Mouse (Mus musculus): Measurements from ENCODE around the gene Nfkbie. TPM values are rescaled to one million over a fixed set of nuclear protein-coding genes. Genes with fewer than 3 reads are reported as not detected.

Gene Nfkbie
- polyA plus RNA-seq, 1 experiment from 2014 or later, result 1.2 TPM

DNA sequence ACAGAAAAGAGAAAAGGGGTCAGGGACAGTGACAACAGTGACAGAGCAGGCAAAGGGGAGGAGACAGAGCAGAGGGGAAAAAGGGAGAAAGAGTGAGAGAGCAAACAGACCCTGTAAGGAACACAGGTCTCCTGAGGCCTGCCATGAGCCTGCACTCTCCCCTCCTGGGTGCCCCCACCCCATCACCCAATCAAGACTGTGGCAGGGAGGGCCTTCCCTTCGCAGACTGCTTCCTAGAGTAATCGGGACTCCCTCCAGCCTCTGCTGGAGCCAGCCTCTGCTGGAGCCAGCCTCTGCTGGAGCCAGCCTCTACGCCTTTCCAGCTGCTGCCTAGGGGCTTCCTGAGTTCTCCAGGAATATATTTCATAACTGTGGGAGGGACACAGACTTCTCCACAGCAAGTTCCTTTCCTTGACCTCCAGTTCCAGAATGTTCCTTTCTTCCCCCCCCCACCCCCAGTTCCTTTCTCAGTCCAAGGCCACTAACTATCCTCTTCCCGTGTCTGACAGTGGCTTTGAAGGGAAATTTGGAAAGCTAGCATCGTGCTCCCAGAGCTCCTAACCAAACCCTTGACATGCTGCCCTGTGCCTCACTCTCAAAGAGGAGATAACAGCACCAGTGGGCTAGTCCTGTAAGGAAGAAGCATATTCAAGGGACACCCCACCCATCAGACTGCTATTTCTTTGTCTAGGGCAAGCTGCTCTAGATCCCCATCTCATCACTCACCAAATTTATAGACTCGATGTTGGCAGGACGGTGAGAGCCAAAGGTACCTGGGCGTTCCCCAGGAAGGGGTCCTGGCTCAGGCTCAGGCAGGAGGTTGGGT lies 37.3 kb downstream of the Nfkbie start:
- 14% methylated on average over 8 of the region's 8 CpGs for WGBS (ENCODE audit: insufficient replicate concordance)
- peaks cover 86% of the 10 kb centered on the region for H3K4me1 ChIP-seq (replicated peaks)
- H3K36me3 ChIP-seq (replicated peaks), result peaks cover 45% of the 10 kb centered on the region
- no peaks in the 10 kb centered on the region for H3K9me3 ChIP-seq (replicated peaks)
- H3K27me3 ChIP-seq, result no peaks in the 10 kb centered on the region
- peak overlapping the region; percentile 76 for H3K9ac ChIP-seq
- peak overlapping the region; percentile 78 for H3K4me3 ChIP-seq (replicated peaks)
- H3K27ac ChIP-seq (replicated peaks), result peak overlapping the region; percentile 94
- ATAC-seq (ENCODE audit: insufficient read depth), result peak; percentile 62
- peak overlapping the region; percentile 96 for H3K4me2 ChIP-seq

DNA sequence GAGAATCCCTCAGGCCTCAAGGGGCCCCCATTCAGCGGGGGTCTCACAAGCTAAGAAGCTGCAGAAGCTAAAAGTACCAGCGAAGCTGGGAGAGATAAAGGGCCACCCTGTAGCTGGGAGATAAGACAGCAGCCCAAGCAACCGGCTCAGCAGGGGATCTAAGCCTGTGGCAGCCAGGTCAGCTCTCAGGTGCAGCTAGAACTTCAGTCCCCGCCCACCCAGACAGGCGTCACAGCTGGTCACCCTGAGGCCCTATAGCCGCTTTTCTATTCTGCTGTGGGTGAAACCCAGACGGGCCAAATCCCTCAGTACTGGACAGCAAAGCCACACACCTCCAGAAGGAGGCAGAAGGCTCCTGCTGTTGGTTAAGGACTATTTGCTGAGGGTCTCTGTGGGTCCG lies 38.0 kb downstream of the Nfkbie start:
- peak overlapping the region; percentile 78 for H3K4me3 ChIP-seq (replicated peaks)

DNA sequence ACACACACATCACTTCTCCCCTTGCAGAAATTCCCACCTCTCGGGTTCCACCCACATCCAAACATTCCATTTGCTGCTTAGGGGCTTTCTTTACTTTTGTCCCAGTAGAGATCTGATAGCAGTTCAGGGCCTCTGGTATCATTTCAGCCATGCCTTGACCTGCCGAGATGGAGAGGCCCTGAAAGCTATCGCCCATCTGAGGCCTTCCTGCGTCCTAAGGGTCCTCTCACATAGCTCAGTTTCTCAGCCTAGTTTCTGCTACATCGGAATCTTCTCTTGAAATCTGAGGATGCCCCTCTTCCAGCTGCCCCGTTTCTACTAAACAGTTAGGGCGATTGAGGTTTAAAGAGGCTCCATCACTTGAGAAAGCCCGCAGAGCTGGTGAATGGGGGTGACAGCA lies 38.7 kb downstream of the Nfkbie start:
- H3K27me3 ChIP-seq, result no peaks in the 10 kb centered on the region
- H3K9me3 ChIP-seq (replicated peaks), result no peaks in the 10 kb centered on the region
- H3K36me3 ChIP-seq (replicated peaks), result peaks cover 31% of the 10 kb centered on the region
- WGBS (ENCODE audit: insufficient replicate concordance), result 18% methylated on average over 8 of the region's 8 CpGs
- peak overlapping the region; percentile 78 for H3K4me3 ChIP-seq (replicated peaks)
- H3K9ac ChIP-seq, result peak overlapping the region; percentile 76
- peak overlapping the region; percentile 96 for H3K4me2 ChIP-seq
- ATAC-seq (ENCODE audit: insufficient read depth), result 0 out of 2 replicates have a peak, but pooled peaks have one; percentile 13
- H3K4me1 ChIP-seq (replicated peaks), result peaks cover 94% of the 10 kb centered on the region
- peak overlapping the region; percentile 94 for H3K27ac ChIP-seq (replicated peaks)

More for the DNA sequence above, 38.0 kb downstream of the Nfkbie start:
- H3K9me3 ChIP-seq (replicated peaks), result no peaks in the 10 kb centered on the region
- H3K4me2 ChIP-seq, result peak overlapping the region; percentile 96
- peak; percentile 83 for ATAC-seq (ENCODE audit: insufficient read depth)
- WGBS (ENCODE audit: insufficient replicate concordance), result 11% methylated on average over 8 of the region's 8 CpGs
- H3K36me3 ChIP-seq (replicated peaks), result peaks cover 38% of the 10 kb centered on the region
- peak overlapping the region; percentile 94 for H3K27ac ChIP-seq (replicated peaks)
- no peaks in the 10 kb centered on the region for H3K27me3 ChIP-seq
- H3K4me1 ChIP-seq (replicated peaks), result peaks cover 90% of the 10 kb centered on the region
- peak overlapping the region; percentile 76 for H3K9ac ChIP-seq

DNA sequence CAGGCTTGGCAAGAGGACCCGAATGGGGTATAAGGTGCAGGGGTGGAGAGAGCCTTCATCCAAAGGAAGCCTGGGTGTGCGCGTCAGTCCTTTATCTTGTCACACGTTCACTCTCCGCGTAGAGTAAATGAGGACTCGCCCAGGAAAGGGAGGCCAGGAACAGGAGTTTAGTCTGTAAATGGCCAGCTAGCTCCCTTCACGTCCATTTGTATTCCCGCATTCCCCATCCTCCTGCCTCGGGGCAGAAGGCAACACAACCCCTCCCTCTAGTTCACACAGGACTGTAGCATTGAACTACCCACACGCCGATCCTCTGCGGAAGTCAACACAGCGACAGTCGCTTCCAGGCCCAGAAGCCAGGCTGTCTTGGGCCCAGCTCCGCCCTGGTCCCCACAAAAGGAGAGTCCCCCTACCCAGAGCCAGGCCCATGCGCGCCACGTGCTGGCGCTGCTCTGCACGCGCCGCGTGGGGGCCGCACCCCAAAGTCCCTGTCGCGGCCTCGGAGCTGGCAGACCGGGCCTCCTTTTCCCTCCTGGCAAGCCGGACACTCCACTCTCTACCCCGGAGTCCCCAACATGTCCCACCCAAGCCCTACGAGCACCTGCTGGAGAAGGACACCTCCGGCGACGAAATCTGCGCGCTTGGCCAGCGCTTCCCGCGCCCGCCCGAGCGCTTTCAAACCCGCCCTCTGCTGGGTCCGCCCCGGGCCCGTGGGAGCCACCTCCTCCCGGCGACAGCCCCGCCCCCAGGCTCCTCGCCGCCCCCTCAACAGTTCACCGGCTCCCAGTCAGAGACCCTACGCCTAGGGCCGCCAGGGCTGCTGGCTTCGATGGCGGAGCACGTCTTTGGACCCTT lies 39.6 kb downstream of the Nfkbie start:
- WGBS (ENCODE audit: insufficient replicate concordance), result under 1% methylated on average over 58 of the region's 58 CpGs
- peak overlapping the region; percentile 94 for H3K27ac ChIP-seq (replicated peaks)
- peak overlapping the region; percentile 78 for H3K4me3 ChIP-seq (replicated peaks)
- peaks cover 96% of the 10 kb centered on the region for H3K4me1 ChIP-seq (replicated peaks)
- peak overlapping the region; percentile 96 for H3K4me2 ChIP-seq
- peak overlapping the region; percentile 76 for H3K9ac ChIP-seq
- no peaks in the 10 kb centered on the region for H3K9me3 ChIP-seq (replicated peaks)
- H3K27me3 ChIP-seq, result no peaks in the 10 kb centered on the region
- peak; percentile 51 for ATAC-seq (ENCODE audit: insufficient read depth)
- peaks cover 22% of the 10 kb centered on the region for H3K36me3 ChIP-seq (replicated peaks)

DNA sequence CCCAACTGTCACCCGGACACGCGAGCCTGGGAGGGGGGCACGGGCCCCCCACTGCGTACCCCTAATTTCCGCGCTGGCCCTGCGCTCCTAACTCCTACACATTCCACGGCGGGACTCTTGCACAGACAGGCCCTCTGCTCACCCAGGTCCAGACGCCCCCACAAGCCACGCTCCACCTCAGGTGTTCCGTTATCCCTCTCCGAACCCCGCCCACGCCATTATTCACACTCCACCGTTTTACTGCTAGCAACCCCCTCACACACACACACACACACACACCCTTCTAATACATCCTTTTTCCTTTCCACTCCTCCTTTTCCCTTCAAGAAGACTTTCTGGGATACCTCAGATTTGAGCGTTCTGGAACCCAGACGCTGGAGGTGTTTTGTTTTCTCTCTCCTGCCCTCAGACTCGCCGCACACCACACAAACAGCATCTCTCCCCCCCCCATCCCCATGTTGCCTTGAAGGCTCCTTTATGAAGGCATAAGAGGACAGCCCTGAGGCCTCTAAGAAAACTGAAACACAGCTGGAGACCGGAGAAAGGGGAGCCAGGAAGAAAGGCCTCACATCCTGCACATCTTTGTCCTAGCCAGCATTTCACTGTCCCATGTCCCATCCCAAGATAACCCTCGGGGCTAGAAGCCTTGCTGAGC lies 40.4 kb downstream of the Nfkbie start:
- no peaks in the 10 kb centered on the region for H3K9me3 ChIP-seq (replicated peaks)
- peaks cover 14% of the 10 kb centered on the region for H3K36me3 ChIP-seq (replicated peaks)
- ATAC-seq (ENCODE audit: insufficient read depth), result no peak
- H3K27ac ChIP-seq (replicated peaks), result peak overlapping the region; percentile 94
- no peaks in the 10 kb centered on the region for H3K27me3 ChIP-seq
- WGBS (ENCODE audit: insufficient replicate concordance), result 14% methylated on average over 23 of the region's 23 CpGs
- H3K9ac ChIP-seq, result peak overlapping the region; percentile 76
- peaks cover 97% of the 10 kb centered on the region for H3K4me1 ChIP-seq (replicated peaks)
- peak overlapping the region; percentile 96 for H3K4me2 ChIP-seq
- peak overlapping the region; percentile 78 for H3K4me3 ChIP-seq (replicated peaks)

DNA sequence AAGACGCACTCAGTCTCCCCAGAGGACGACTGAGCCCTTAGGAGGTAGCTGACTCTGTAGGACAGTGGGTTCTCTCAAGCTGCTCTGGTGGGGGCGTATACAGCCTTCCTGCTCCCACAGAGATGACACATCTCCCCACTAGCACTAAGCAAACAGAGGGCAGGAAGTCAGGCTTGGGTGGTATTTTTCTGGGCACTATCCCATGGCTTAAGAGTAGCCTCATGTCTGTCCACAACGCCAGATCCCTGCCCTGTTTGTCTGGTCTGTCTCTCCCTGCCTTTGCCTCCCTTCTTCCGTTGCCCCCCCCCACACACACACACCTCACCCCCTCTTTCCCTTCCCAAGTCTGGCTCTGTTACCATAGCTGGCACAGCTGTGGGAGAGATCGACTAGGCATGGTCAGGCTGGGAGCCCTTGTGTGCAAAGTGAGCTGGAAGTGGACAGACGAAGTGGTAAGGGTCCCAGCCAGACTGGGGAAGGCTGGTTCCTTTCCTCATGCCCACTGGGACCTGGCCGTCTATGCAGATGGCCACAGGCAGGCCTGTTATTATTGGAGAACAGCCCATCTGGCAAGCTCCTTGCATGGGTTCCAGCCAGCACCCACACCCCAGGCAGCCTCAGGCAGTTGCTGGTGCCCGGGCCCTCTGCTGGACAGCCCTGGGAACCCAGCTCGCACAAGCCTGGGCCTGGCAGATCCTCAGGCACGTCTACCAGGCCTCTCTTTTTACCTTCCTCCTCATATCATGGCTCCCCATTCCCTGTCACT lies 41.3 kb downstream of the Nfkbie start:
- H3K9ac ChIP-seq, result no peak overlapping the region
- WGBS (ENCODE audit: insufficient replicate concordance), result 39% methylated on average over 11 of the region's 11 CpGs
- peak overlapping the region; percentile 94 for H3K27ac ChIP-seq (replicated peaks)
- H3K4me2 ChIP-seq, result no peak overlapping the region
- H3K27me3 ChIP-seq, result peaks cover 5% of the 10 kb centered on the region; the same call in 1 of the 2 replicates
- no peaks in the 10 kb centered on the region for H3K9me3 ChIP-seq (replicated peaks)
- peaks cover 97% of the 10 kb centered on the region for H3K4me1 ChIP-seq (replicated peaks)
- H3K4me3 ChIP-seq (replicated peaks), result no peak overlapping the region
- H3K36me3 ChIP-seq (replicated peaks), result peaks cover 5% of the 10 kb centered on the region; the same call in 1 of the 2 replicates
- ATAC-seq (ENCODE audit: insufficient read depth), result no peak

DNA sequence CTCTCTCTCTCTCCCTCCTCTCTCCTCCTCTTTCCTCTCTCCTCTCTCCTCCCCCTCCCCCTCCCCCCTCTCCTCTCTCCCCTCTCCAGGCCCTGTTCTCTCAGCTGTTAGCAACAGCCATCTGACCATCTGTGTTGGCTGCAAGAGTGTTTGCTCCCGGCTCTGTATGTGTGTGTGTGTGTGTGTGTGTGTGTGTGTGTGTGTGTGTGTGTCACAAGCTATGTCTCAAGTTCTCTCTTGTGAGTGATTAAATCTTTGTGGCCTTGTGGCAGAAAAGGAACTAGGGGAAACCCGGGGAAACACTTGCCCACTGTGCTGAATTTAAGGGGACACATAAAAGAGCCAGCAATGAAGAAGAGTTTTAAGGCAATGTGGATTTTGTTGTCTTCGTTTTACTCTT lies 42.3 kb downstream of the Nfkbie start:
- Histone ChIP-seq H3K27me3 (peaks cover 9% of the 10 kb centered on the region; the same call in 1 of the 2 replicates), H3K4me3 (replicated peaks) (no peak overlapping the region), H3K9ac (no peak overlapping the region), H3K36me3 (replicated peaks) (no peaks in the 10 kb centered on the region), H3K9me3 (replicated peaks) (no peaks in the 10 kb centered on the region), H3K4me1 (replicated peaks) (peaks cover 93% of the 10 kb centered on the region), H3K27ac (replicated peaks) (peak overlapping the region; percentile 19; the same call in 1 of the 2 replicates), H3K4me2 (no peak overlapping the region)
- WGBS (ENCODE audit: insufficient replicate concordance), result 18% methylated on average over 3 of the region's 3 CpGs
- ATAC-seq (ENCODE audit: insufficient read depth), result no peak

DNA sequence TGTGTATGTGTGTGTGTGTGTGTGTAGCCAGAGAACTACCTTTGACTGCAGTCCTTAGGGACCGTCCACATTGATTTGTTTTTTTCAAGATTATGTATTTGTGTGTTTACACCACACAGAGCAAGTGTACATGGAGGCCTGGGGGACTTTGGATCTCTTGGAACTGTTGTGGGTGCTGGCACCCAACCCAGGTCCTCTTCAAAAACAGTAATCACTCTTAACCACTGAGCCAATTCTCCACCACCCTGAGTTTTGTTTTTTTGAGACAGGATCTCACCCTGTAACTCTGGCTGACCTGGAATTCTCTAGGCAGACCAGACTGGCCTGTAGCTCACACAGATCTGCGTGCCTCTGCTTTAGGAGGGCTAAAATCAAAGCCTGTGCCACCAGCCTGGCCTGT lies 42.9 kb downstream of the Nfkbie start:
- H3K9me3 ChIP-seq (replicated peaks), result no peaks in the 10 kb centered on the region
- H3K9ac ChIP-seq, result no peak overlapping the region
- H3K27ac ChIP-seq (replicated peaks), result peak overlapping the region; percentile 35; the same call in 1 of the 2 replicates
- peaks cover 87% of the 10 kb centered on the region for H3K4me1 ChIP-seq (replicated peaks)
- H3K27me3 ChIP-seq, result peaks cover 9% of the 10 kb centered on the region; the same call in 1 of the 2 replicates
- H3K4me3 ChIP-seq (replicated peaks), result no peak overlapping the region
- no peaks in the 10 kb centered on the region for H3K36me3 ChIP-seq (replicated peaks)
- ATAC-seq (ENCODE audit: insufficient read depth), result no peak
- WGBS (ENCODE audit: insufficient replicate concordance), result 76% methylated on average over 2 of the region's 2 CpGs
- no peak overlapping the region for H3K4me2 ChIP-seq

DNA sequence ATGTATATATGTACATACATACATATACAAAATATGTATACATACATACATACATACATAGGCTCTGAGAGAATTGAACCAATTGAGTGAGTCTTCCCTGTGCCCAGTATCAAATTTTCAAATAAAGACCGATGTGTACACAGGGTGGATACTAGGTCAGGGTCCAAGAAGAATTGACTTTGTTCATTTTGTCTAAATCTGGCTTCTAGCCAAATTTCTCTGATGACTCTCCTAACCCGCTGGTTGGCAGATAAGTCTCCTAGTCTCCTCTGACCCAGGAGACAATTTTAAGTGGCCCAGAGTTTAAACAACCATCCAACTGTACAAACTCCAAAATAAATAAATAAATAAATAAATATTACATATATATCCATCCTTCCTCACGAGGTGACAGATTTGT lies 43.4 kb downstream of the Nfkbie start:
- Histone ChIP-seq H3K27ac (replicated peaks) (peak overlapping the region; percentile 42), H3K4me3 (replicated peaks) (peak overlapping the region; percentile 45)
- ATAC-seq (ENCODE audit: insufficient read depth), result no peak

More for the DNA sequence above, 43.4 kb downstream of the Nfkbie start:
- 38% methylated on average over 3 of the region's 3 CpGs for WGBS (ENCODE audit: insufficient replicate concordance)
- Histone ChIP-seq H3K36me3 (replicated peaks) (no peaks in the 10 kb centered on the region), H3K9me3 (replicated peaks) (no peaks in the 10 kb centered on the region), H3K4me1 (replicated peaks) (peaks cover 83% of the 10 kb centered on the region), H3K27me3 (peaks cover 9% of the 10 kb centered on the region; the same call in 1 of the 2 replicates), H3K9ac (peak overlapping the region; percentile 41; the same call in 1 of the 2 replicates), H3K4me2 (peak overlapping the region; percentile 74)

All from liver, embryonic 15.5 days (tissue).